Mouse (Mus musculus) ES-CJ7 (cell line): Measurements from ENCODE around the gene Aldh16a1.
"Not testable (repeated sequence)": the region's sequence is repeated elsewhere in the genome, so short reads cannot be mapped to it uniquely, and the experiment has no call there.

Experiments used
- DNase-seq: peaks from one replicate; pipeline ENCODE4 v3.0.0; 2011; ENCODE audit warnings: low read depth, low spot score

Aldh16a1 gene

GRCm38 (mm10) chr7:45134544-45135026 is 19.8 kb downstream of the Aldh16a1 start:
- DNase-seq: peak; percentile 97

GRCm38 (mm10) chr7:45133446-45134159 is 20.8 kb downstream of the Aldh16a1 start:
- DNase-seq: peak; percentile 87

GRCm38 (mm10) chr7:45131850-45132249 is 22.5 kb downstream of the Aldh16a1 start:
- DNase-seq: no peak

GRCm38 (mm10) chr7:45129776-45130512 is 24.4 kb downstream of the Aldh16a1 start:
- DNase-seq: peak; percentile 67

- DNase-seq: no peak
These were observed 25.1 kb downstream of the Aldh16a1 start for GRCm38 (mm10) chr7:45129318-45129717.

- DNase-seq: peak; percentile 99
These were observed 25.6 kb downstream of the Aldh16a1 start, which contains the start of gene Rpl13a for GRCm38 (mm10) chr7:45128624-45129246. Gene Rpl13a (minus strand): TSS chr7:45128761.

GRCm38 (mm10) chr7:45127700-45128224 is 26.6 kb downstream of the Aldh16a1 start:
- DNase-seq: no peak

- no peak for DNase-seq
These were observed 27.3 kb downstream of the Aldh16a1 start for GRCm38 (mm10) chr7:45126844-45127699.

GRCm38 (mm10) chr7:45126147-45126843 is 28.1 kb downstream of the Aldh16a1 start:
- no peak for DNase-seq

GRCm38 (mm10) chr7:45125649-45126048 is 28.7 kb downstream of the Aldh16a1 start:
- not testable (repeated sequence) for DNase-seq

GRCm38 (mm10) chr7:45125144-45125600 is 29.2 kb downstream of the Aldh16a1 start:
- DNase-seq: peak; percentile 83

GRCm38 (mm10) chr7:45124224-45125143 is 29.9 kb downstream of the Aldh16a1 start, which contains the start of gene Rps11:
Gene Rps11 (minus strand): TSS chr7:45124439.
- peak; percentile 100 for DNase-seq

GRCm38 (mm10) chr7:45123186-45123570 is 31.2 kb downstream of the Aldh16a1 start:
- DNase-seq: peak; percentile 58

GRCm38 (mm10) chr7:45122561-45123185 is 31.7 kb downstream of the Aldh16a1 start:
- no peak for DNase-seq

GRCm38 (mm10) chr7:45121966-45122365 is 32.4 kb downstream of the Aldh16a1 start:
- no peak for DNase-seq

GRCm38 (mm10) chr7:45121404-45121803 is 33.0 kb downstream of the Aldh16a1 start:
- DNase-seq: peak; percentile 77

GRCm38 (mm10) chr7:45119780-45120709 is 34.3 kb downstream of the Aldh16a1 start:
- no peak for DNase-seq

GRCm38 (mm10) chr7:45118336-45118735 is 36.0 kb downstream of the Aldh16a1 start:
- peak; percentile 62 for DNase-seq
